Comparison of ENCODE assay signal across 8 mouse cellular contexts in genomic region chr19:40589530-40589880, GRCm38 (mm10). TPM values are rescaled to one million over a fixed set of nuclear protein-coding genes. Genes with fewer than 3 reads are reported as not detected.
DNase-seq lines count a peak whose midpoint lies in the region; ATAC-seq lines count a peak whose summit lies in the region.

No protein-coding gene starts in this region.

- H3K4me1 ChIP-seq in neural tube, embryonic 11.5 days (ENCODE audit: control insufficient read depth, insufficient read depth, low read length) = peaks cover 12% of the 10 kb centered on the region
- H3K4me1 ChIP-seq in forebrain, embryonic 13.5 days = peaks cover 13% of the 10 kb centered on the region
- peaks cover 42% of the 10 kb centered on the region for H3K4me1 ChIP-seq in liver, embryonic 12.5 days
- H3K4me1 ChIP-seq in stomach, embryonic 15.5 days = 0 out of 2 replicates have a peak, but pooled peaks cover 3% of the 10 kb centered on the region

- no peaks in the 10 kb centered on the region for H3K9me3 ChIP-seq in neural tube, embryonic 11.5 days (ENCODE audit: control insufficient read depth, low read length)
- no peaks in the 10 kb centered on the region for H3K9me3 ChIP-seq in forebrain, embryonic 13.5 days (replicated peaks)
- no peaks in the 10 kb centered on the region for H3K9me3 ChIP-seq in liver, embryonic 12.5 days (replicated peaks)
- no peaks in the 10 kb centered on the region for H3K9me3 ChIP-seq in stomach, embryonic 15.5 days

- H3K27ac ChIP-seq in neural tube, embryonic 11.5 days (ENCODE audit: low read depth, low read length) = 0 out of 2 replicates have a peak overlapping the region, but pooled peaks have one; percentile 29
- peak overlapping the region; percentile 65 for H3K27ac ChIP-seq in forebrain, embryonic 13.5 days
- H3K27ac ChIP-seq in liver, embryonic 12.5 days = peak overlapping the region; percentile 82; the same call in 1 of the 2 replicates
- H3K27ac ChIP-seq in stomach, embryonic 15.5 days = peak overlapping the region; percentile 77

- no peaks in the 10 kb centered on the region for H3K36me3 ChIP-seq in neural tube, embryonic 11.5 days (ENCODE audit: control insufficient read depth, insufficient read depth, low read length)
- H3K36me3 ChIP-seq in forebrain, embryonic 13.5 days (ENCODE audit: poor library complexity, severe bottlenecking) = peaks cover 4% of the 10 kb centered on the region; the same call in 1 of the 2 replicates
- H3K36me3 ChIP-seq in liver, embryonic 12.5 days = peaks cover 15% of the 10 kb centered on the region
- no peaks in the 10 kb centered on the region for H3K36me3 ChIP-seq in stomach, embryonic 15.5 days

- peak; percentile 14; the same call in 1 of the 2 replicates for ATAC-seq in neural tube, embryonic 11.5 days (ENCODE audit: insufficient read depth, low FRiP score, low TSS enrichment)
- no peak for ATAC-seq in forebrain, embryonic 13.5 days
- no peak for ATAC-seq in liver, embryonic 12.5 days
- no peak for ATAC-seq in stomach, embryonic 15.5 days (ENCODE audit: insufficient read depth, low FRiP score, low read depth)

- peak overlapping the region; percentile 59 for H3K9ac ChIP-seq in neural tube, embryonic 11.5 days (ENCODE audit: low read length)
- H3K9ac ChIP-seq in forebrain, embryonic 13.5 days = peak overlapping the region; percentile 60
- H3K9ac ChIP-seq in liver, embryonic 12.5 days = peak overlapping the region; percentile 75
- 0 out of 2 replicates have a peak overlapping the region, but pooled peaks have one; percentile 13 for H3K9ac ChIP-seq in stomach, embryonic 15.5 days

- H3K4me3 ChIP-seq in neural tube, embryonic 11.5 days (ENCODE audit: low read depth, low read length) = peak overlapping the region; percentile 79
- H3K4me3 ChIP-seq in forebrain, embryonic 13.5 days = peak overlapping the region; percentile 82
- H3K4me3 ChIP-seq in liver, embryonic 12.5 days = peak overlapping the region; percentile 77
- peak overlapping the region; percentile 74 for H3K4me3 ChIP-seq in stomach, embryonic 15.5 days (replicated peaks)

- DNase-seq in neural tube, embryonic 11.5 days (ENCODE audit: low spot score) = no peak
- DNase-seq in neural tube, embryonic 10.5 days (ENCODE audit: extremely low spot score, low spot score) = no peak
- DNase-seq in left cerebral cortex, adult 9 months (ENCODE audit: low spot score in 2 of 2) = no peak
- no peak for DNase-seq in c-Kit-positive CD71-positive TER-119-positive erythroid progenitor cells, embryonic 14.5 days (ENCODE audit: low spot score)
- no peak for DNase-seq in spleen, adult 18-20 months

- H3K27me3 ChIP-seq in neural tube, embryonic 11.5 days (ENCODE audit: control insufficient read depth, insufficient read depth, low read length) = no peaks in the 10 kb centered on the region
- H3K27me3 ChIP-seq in forebrain, embryonic 13.5 days = no peaks in the 10 kb centered on the region
- no peaks in the 10 kb centered on the region for H3K27me3 ChIP-seq in liver, embryonic 12.5 days (replicated peaks)
- H3K27me3 ChIP-seq in stomach, embryonic 15.5 days (replicated peaks) = no peaks in the 10 kb centered on the region

- under 1% methylated on average over 10 of the region's 10 CpGs for WGBS in neural tube, embryonic 11.5 days
- WGBS in forebrain, embryonic 13.5 days = under 1% methylated on average over 10 of the region's 10 CpGs
- WGBS in liver, embryonic 12.5 days (ENCODE audit: insufficient replicate concordance) = under 1% methylated on average over 10 of the region's 10 CpGs
- WGBS in stomach, embryonic 15.5 days = 1% methylated on average over 10 of the region's 10 CpGs

- peak overlapping the region; percentile 83 for H3K4me2 ChIP-seq in neural tube, embryonic 11.5 days (ENCODE audit: low read depth)
- H3K4me2 ChIP-seq in forebrain, embryonic 13.5 days = peak overlapping the region; percentile 72
- H3K4me2 ChIP-seq in liver, embryonic 12.5 days = peak overlapping the region; percentile 86
- peak overlapping the region; percentile 78 for H3K4me2 ChIP-seq in stomach, embryonic 15.5 days

RNA-seq across cellular contexts. Expression of gene Aldh18a1, which starts 1.2 kb away (rescaled TPM):
- 73.8 and 78.2 TPM in 2 replicates for polyA plus RNA-seq in neural tube, embryonic 11.5 days (2014; fragmentation: Nextera tagmentation; extraction: Ambion mirVana)
- 81.4 and 87.0 TPM in 2 replicates for polyA plus RNA-seq in forebrain, embryonic 13.5 days (2015; fragmentation: Nextera tagmentation; extraction: Ambion mirVana)
- 67.4 and 68.8 TPM in 2 replicates for polyA plus RNA-seq in liver, embryonic 12.5 days (2016; fragmentation: Nextera tagmentation; extraction: Ambion mirVana)
- polyA plus RNA-seq in stomach, embryonic 15.5 days (2015; fragmentation: Nextera tagmentation; extraction: Ambion mirVana) = 99.9 and 120 TPM in 2 replicates

RNA-seq across cellular contexts. Expression of gene Tctn3, which starts 22.5 kb away (rescaled TPM):
- polyA plus RNA-seq in neural tube, embryonic 11.5 days (2014; fragmentation: Nextera tagmentation; extraction: Ambion mirVana) = 10.0 and 12.1 TPM in 2 replicates
- polyA plus RNA-seq in forebrain, embryonic 13.5 days (2015; fragmentation: Nextera tagmentation; extraction: Ambion mirVana) = 11.6 and 12.7 TPM in 2 replicates
- 3.6 and 3.9 TPM in 2 replicates for polyA plus RNA-seq in liver, embryonic 12.5 days (2016; fragmentation: Nextera tagmentation; extraction: Ambion mirVana)
- 7.7 and 10.5 TPM in 2 replicates for polyA plus RNA-seq in stomach, embryonic 15.5 days (2015; fragmentation: Nextera tagmentation; extraction: Ambion mirVana)

RNA-seq across cellular contexts. Expression of gene Entpd1, which starts 22.7 kb away (rescaled TPM):
- polyA plus RNA-seq in neural tube, embryonic 11.5 days (2014; fragmentation: Nextera tagmentation; extraction: Ambion mirVana) = 6.6 and 9.1 TPM in 2 replicates
- 8.8 and 12.4 TPM in 2 replicates for polyA plus RNA-seq in forebrain, embryonic 13.5 days (2015; fragmentation: Nextera tagmentation; extraction: Ambion mirVana)
- 2.6 TPM in 2 replicates for polyA plus RNA-seq in liver, embryonic 12.5 days (2016; fragmentation: Nextera tagmentation; extraction: Ambion mirVana)
- polyA plus RNA-seq in stomach, embryonic 15.5 days (2015; fragmentation: Nextera tagmentation; extraction: Ambion mirVana) = 10.3 and 10.9 TPM in 2 replicates

Comparison
In these comparisons a context has a peak if more than half of its experiments do, and no peak if none do; other contexts are left out.
1. H3K27ac ChIP-seq: peak in every context shown above with its lines; median percentile 82 in liver, embryonic 12.5 days; 77 in stomach, embryonic 15.5 days; 65 in forebrain, embryonic 13.5 days; 29 in neural tube, embryonic 11.5 days.
2. H3K9ac ChIP-seq: peak in every context shown above with its lines; median percentile 75 in liver, embryonic 12.5 days; 60 in forebrain, embryonic 13.5 days; 59 in neural tube, embryonic 11.5 days; 13 in stomach, embryonic 15.5 days.